Mouse (Mus musculus): Measurements from ENCODE around the gene Kcnd3.

Gene Kcnd3

GRCm38 (mm10) chr3:105528860-105529259, 76.7 kb downstream of the Kcnd3 start:
- no peak for DNase-seq (ENCODE audit: low read depth)

- DNase-seq (ENCODE audit: low read depth) = no peak
These were observed 77.6 kb downstream of the Kcnd3 start for GRCm38 (mm10) chr3:105529700-105530099.

GRCm38 (mm10) chr3:105530363-105531130, 78.4 kb downstream of the Kcnd3 start:
- DNase-seq (ENCODE audit: low read depth) = no peak

DNA sequence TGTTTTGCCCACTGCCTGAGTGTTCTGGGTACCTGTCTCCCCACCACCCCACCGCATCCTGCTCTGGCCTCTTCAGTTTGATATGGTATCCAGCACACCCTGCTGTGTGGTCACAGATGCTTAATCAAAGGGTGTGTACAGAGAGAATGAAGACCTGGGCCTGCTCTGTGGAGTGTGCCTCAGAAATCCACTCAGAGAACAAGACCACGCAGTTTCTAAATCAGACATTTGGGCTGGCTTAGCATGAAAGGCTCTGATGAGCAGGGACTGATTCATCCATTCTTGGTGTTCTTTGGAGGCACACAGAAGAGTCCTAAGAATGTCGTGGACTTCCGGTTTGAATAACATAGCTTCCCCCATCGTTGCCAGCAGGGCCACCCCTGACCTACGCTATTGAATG, 86.3 kb downstream of the Kcnd3 start:
- DNase-seq (ENCODE audit: low read depth) = no peak

DNA sequence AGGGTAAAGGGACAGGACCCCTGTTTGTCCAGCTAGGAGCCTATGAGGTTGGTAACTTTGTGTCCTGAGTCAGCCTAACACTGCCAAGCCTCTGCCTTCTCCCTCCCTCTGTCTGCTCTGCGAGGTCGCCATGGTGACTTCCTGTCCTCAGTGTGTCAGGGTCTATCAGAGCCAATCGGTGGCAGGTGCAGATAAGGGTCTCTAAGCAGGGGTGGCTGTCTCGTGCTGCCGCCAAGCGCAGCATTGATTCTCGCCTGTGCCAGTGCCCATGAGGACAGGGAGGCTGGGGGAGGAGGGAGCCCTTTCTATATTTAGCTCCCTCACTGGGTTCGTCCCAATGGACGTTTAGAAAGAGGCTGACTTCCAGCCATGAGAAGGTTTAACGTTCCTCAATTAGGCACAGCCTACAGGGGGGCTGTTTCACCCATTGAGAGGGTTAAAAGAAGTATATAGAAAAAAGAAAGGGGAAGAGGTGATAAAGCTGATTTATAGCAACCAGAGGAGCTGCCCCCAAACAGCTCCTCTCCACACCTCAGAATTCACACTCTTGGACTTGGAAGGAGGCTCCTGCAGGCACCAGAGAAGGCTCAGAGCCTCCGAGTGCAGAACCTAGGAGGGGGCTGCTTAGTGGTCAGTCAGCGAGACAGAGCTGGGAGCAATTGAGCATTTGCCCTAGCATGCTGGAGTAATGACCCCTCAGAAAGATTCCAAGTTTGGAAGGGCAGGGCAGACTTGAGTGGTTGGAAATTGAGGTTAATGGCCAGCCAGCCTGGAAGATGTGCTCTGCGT, 86.9 kb downstream of the Kcnd3 start:
- DNase-seq (ENCODE audit: low read depth) = no peak

DNA sequence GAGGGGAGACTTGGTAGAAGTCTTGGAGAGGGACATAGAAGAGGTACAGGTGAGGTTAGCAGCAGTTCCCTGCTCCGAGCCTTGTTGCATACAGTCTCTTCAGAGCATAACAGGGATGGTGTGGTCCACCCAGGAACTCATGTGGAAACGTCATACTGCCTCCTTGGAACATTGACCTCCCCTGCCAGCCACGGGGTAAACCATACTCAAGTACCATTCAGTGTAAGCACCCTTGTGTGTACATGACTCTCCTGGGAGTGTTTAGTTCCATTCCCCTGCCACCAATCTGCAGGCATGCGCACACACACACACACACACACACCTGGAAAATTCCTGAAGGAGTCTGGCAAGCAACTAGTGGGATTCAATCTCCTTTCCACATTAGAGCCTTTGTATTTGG, 90.6 kb downstream of the Kcnd3 start:
- no peak for DNase-seq (ENCODE audit: low read depth)

- no peak for DNase-seq (ENCODE audit: low read depth)
These were observed 92.0 kb downstream of the Kcnd3 start for GRCm38 (mm10) chr3:105544106-105544505.

DNA sequence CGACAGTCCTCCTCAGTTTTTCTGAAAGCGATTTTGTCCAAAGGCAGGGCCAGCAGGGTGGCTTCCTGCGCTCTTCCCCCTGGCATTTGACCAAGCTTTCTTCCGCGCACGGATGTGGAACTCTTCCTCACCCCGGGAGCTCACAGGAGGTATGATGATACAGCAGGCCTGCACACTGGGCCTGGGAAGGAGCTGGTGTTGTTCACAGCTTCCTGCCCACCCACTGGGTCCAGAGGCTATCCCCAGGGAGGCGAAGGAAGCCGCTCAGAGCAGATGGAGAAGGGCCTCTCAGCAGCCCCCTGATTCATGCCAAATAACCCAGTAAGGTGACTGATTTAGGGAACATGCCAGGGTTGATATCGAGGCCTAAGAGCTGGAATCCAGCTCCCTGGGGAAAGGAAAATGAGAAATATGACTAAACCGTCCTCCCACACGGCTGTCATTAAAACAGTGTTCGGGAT, 94.5 kb downstream of the Kcnd3 start:
- DNase-seq (ENCODE audit: low read depth) = no peak

GRCm38 (mm10) chr3:105548074-105548771, 96.1 kb downstream of the Kcnd3 start:
- no peak for DNase-seq (ENCODE audit: low read depth)

DNA sequence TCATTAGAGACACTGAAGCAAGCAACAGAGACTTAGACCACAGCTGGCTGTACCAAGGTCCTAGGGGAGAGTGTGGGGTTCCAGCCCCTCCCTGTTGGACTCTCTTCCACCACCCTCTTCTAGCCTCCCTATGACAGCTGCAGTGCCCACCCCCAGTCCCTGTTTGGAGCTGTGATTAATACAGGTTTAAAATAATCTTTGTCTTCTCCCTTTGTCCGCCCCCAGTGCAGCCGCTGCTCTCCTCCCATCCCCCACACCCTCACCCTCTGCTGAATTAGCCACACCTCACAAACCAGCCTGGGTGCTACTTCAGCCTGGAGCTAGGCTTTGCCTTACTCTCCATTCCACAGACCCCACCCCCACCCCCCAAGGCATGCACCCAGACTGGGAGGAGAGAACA, 107.3 kb downstream of the Kcnd3 start:
- DNase-seq (ENCODE audit: low read depth) = no peak

DNA sequence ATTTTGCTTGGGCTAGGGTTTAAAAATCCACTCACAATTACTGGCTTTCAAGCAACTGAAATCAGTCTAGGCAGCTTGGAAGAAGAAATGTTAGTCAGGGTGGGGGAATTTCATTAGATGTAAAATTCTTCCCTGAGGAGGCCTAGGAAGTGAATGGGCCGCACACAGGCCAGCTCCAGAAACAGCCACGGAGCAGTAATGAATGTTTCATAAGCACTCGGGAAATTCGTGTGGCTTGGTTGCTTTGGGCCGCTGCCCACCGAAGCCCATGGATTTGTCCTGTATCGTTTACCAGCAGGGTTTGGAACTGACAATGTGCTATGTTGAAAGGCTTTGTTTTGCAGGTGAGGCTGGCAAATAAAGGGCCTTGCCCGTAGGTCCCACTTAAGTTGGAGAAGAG, 114.8 kb downstream of the Kcnd3 start:
- no peak for DNase-seq (ENCODE audit: low read depth)

DNA sequence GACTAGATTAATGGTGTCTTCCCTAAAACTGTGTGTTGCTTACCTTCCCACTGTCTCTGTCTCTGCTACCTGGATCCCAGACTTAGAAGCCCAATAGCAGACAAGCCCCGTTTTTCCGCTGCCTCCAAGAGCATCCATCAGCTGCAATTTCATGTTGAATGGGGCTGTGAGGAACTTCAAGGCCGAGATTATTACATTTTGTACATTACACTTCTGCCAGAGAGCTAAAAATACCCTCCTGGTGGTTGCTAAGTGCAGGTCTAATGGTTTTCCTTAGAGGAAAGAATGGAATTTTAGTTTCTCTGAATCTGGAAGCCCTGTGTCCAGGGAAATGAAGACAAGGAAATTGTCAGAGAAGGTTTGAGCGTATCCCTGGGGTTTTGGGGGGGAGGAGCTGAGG, 115.3 kb downstream of the Kcnd3 start:
- no peak for DNase-seq (ENCODE audit: low read depth)

- DNase-seq (ENCODE audit: low read depth) = no peak
These were observed 116.3 kb downstream of the Kcnd3 start for GRCm38 (mm10) chr3:105568403-105568802.

GRCm38 (mm10) chr3:105568851-105569250, 116.7 kb downstream of the Kcnd3 start:
- no peak for DNase-seq (ENCODE audit: low read depth)

GRCm38 (mm10) chr3:105569310-105569752, 117.2 kb downstream of the Kcnd3 start:
- no peak for DNase-seq (ENCODE audit: low read depth)

DNA sequence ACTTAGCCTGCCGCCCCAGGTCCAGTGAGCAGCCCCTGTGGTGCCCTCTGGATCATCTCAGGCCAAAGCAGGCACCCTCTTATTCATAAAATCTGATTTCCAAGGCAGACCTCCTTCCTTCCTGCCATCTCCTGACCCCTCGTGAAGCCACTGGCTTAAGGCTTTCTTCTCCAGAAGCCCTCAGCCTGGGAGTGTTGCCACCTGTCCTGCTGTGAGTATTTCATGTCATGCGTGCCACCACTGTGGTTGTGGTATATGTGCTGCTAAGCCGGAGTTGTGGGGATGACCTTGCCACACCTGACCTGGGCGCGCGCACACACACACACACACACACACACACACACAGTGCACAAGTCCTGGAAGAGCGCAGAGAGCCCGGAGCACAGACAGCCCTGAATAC, 117.8 kb downstream of the Kcnd3 start:
- no peak for DNase-seq (ENCODE audit: low read depth)

- DNase-seq (ENCODE audit: low read depth) = no peak
These were observed 118.7 kb downstream of the Kcnd3 start for GRCm38 (mm10) chr3:105570818-105571217.

- no peak for DNase-seq (ENCODE audit: low read depth)
These were observed 119.8 kb downstream of the Kcnd3 start for GRCm38 (mm10) chr3:105571944-105572343.

DNA sequence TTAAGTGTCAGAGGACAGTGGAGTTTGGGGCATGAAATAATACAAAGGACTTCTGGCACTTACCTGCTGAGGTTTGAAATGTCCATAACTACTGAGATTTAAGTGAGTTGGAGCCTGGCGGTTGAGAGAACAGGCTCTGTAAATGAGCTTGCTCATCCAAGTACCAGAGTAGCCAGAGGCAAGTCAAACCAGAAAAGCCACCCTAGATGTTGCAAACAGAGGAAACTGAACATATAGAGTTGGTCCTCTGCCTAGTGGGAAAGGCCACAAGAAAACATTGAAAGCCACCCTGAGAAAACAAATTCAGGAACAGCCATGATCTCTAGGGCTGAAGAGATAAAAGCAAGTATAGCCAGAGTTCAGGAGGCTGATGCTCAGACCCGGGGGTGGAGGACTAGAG, 121.0 kb downstream of the Kcnd3 start:
- DNase-seq (ENCODE audit: low read depth) = no peak

- DNase-seq (ENCODE audit: low read depth) = no peak
These were observed 126.2 kb downstream of the Kcnd3 start for GRCm38 (mm10) chr3:105578320-105578719.

- no peak for DNase-seq (ENCODE audit: low read depth)
These were observed 129.0 kb downstream of the Kcnd3 start for GRCm38 (mm10) chr3:105581119-105581518.

- no peak for DNase-seq (ENCODE audit: low read depth)
These were observed 133.6 kb downstream of the Kcnd3 start for GRCm38 (mm10) chr3:105585734-105586159.

All from naive thymus-derived CD4-positive, alpha-beta T cell, adult 2 months (primary cell).